Mouse (Mus musculus): ENCODE data around the gene Sike1.

The Sike1 gene

DNA sequence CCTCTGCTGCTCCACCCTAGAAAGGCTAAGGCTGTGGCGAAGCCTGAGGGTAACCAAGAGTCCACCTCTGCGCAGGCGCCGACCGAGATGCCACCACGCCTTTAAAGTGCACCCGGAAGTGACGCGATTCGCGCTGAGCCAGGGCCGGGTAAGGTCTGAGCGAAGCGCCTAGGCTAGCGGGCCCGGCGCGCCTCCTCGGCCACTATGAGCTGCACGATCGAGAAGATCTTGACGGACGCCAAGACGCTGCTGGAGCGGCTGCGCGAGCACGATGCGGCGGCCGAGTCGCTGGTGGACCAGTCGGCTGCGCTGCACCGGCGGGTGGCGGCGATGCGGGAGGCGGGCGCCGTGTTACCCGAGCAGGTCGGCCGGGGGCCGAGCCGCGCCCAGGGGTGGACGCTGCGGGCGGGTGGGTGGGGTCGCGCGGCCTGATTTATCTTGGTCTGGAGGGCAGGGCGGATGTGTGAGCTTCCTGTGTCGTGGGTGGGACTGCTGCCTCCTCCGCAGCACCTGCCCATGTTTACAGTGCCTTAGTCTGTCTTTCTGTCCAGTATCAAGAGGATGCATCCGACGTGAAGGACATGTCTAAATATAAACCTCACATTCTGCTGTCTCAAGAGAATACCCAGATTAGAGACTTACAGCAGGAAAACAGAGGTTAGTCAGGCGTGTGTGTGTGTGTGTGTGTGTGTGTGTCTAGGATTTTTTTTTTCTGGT is at the start of gene Sike1:
Gene Sike1, plus strand, starts transcription at position 104 of the 717 bp plus-strand sequence.
- peak; percentile 97 for DNase-seq (ENCODE audit: low read depth, low spot score)

DNA sequence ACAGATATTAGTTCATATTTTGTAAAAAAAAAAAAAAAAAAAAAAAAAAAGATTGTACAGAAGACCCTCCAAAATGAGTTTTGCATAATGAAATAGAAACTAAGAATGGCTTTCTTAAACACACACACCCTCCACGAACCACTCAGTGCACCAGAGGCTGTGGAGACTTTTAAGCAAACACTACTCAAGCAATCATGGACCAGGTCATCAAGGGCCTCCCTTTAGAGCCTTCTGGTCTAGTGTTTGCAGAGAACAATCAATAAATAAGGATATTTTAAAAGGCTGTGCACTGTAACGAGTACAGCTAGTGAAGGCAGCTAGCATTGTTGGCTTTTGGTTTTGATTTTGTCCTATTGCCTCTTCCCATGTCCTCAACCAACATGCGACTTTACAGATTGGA is 49.2 kb upstream of the Sike1 start:
- no peak for DNase-seq (ENCODE audit: low read depth, low spot score)

DNA sequence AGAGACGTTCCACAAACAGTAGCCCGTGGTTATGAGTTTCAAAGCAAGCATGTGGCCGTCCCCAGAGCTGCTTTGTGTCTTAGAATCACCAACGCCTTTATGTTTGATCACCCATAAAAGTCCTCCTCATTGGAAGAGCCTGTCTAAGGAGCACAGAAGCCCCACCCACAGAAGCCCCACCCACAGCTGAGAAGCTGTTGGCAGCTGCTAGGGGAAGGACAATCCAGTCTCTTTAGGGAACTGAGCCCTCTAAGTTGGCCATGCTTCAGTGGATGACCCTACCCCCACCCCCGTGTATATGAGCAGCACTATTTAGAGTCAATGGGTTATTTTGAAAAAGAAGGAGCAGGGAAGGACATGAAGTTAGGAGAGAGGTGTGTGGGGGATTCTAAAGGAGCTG is 48.6 kb upstream of the Sike1 start:
- no peak for DNase-seq (ENCODE audit: low read depth, low spot score)

DNA sequence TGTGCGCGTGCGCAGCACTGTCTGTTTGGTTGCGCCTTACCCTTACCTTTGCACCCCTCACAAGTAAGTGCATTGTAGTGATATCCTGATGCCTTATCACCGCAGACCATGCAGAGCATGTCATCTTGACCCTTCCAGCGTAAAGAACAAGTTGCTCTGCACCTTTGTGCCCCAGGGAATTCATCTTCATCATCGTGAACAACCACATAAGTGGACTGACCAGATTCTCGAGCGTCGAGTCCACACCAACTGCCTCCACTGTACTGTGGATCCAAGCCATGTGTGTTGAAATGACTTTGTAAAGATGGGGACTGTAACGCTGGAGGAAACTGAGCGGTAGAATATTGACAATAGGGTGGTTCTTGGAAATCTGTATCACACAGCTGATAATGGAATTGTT is 41.0 kb upstream of the Sike1 start:
- DNase-seq (ENCODE audit: low read depth, low spot score): no peak

DNA sequence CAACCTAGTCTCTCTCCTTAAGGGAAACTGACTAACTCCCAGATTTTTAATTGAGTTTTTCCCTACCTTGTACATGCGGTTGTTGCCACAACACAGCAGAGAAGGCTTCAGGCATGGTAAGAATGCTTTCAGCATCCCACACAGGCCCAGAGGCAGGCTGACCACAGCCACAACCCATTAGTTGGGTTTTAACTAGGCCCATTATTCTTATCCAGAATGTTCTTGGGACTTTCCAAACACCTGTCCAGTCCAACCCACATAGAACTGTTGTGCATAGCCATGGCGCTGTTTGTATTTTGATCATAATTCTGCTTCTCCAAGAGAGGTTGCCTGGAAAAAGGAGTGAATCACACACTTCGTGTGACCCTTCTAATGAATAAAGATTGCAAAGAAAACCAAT is 40.4 kb upstream of the Sike1 start:
- DNase-seq (ENCODE audit: low read depth, low spot score): no peak

DNA sequence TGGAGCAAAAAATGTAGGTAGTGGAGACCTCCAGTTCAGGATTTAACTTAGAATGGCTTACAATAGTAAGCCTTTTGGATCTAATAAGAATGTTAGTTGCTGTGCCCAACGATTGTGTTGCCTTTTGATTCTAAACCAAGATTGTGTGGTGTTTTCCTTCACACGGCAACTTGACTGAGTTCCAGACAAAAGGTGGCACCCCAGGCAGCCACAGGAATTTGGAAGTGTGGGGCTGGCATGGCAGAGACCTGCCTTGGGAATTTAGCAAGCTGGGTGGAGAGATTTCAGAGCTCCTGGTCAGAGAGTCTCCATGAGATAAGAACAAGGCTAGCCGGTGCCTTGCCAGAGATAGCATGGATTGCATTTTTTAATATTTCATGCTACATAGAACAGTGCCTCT is 39.9 kb upstream of the Sike1 start:
- DNase-seq (ENCODE audit: low read depth, low spot score): no peak

DNA sequence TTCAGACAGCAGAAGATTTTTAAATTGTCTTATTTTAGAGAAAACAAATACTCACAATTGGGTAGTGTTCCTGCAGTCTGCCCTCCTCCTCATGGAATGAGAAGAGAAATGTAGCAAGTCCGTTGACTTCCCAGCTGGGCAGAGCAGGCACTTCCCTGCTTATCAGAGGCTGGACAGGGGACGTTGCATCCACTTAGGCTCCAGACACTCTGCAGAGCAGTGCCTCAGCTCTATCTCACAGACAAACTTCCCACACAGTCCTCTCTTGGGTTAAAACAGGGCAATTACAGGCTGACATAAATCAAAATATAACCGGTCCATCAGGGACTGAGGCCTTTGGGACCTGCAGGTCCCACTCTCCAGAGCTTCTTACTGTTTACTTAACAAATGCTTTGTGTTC is 31.5 kb upstream of the Sike1 start, which contains the start of gene Nr1h5:
Gene Nr1h5, minus strand, starts transcription at position 101 of the 400 bp plus-strand sequence.
- DNase-seq (ENCODE audit: low read depth, low spot score): no peak

DNA sequence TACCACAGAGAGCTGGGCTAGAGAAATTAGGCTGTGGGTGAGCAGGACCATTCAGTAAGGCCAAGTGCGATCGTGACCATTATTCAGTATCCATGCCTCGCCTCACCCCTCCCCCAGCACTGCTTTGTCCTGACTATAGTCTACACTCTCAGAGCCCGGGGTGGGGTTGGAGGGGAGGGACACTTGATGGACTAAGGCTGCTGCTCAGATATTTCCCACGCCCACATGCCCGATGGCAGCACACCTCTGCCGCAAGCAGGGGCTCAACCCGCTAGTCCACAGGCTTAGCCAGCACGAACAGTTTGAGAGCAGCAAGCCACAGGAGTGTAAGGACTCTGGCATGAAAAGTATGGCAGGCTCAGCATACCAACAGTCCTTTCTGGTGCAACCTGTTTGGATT is 25.4 kb upstream of the Sike1 start:
- no peak for DNase-seq (ENCODE audit: low read depth, low spot score)

DNA sequence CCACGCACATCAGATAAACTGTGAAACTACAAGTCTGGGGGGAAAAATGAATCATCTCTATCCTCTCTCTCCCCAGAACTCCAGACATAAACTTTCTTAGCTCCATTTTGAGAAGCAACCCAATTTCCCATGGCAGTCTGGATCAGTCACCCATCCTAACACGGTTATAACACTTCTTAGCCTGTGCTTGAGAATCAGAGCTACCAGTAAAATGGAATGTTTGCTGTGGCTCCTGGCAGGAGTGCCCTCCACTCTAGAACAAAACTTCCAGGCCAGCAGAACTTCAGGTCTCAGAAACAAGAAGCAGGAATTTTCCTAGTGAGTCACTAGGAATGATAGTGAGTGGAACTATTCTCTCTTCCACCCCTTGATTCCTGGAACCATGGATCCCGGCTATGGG is 25.0 kb upstream of the Sike1 start:
- no peak for DNase-seq (ENCODE audit: low read depth, low spot score)

DNA sequence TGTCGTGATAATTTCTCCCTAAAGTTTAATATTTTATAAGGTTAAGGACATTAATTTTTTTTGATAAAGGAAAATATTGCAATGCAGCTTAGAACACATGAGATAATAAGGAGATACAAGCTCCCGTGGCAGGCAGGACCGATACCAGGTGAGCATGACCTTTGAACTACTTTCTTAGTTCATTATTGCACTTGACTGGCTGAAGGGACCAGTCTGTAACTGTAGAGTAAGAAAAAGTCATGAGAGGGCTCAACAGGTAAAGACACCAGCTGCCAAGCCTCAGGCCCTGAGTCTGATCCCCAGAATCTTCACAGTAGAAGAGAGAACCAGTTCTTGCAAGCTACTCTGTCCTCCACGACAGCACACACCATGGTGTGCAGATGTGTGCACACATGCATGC is 18.6 kb upstream of the Sike1 start:
- DNase-seq (ENCODE audit: low read depth, low spot score): no peak

DNA sequence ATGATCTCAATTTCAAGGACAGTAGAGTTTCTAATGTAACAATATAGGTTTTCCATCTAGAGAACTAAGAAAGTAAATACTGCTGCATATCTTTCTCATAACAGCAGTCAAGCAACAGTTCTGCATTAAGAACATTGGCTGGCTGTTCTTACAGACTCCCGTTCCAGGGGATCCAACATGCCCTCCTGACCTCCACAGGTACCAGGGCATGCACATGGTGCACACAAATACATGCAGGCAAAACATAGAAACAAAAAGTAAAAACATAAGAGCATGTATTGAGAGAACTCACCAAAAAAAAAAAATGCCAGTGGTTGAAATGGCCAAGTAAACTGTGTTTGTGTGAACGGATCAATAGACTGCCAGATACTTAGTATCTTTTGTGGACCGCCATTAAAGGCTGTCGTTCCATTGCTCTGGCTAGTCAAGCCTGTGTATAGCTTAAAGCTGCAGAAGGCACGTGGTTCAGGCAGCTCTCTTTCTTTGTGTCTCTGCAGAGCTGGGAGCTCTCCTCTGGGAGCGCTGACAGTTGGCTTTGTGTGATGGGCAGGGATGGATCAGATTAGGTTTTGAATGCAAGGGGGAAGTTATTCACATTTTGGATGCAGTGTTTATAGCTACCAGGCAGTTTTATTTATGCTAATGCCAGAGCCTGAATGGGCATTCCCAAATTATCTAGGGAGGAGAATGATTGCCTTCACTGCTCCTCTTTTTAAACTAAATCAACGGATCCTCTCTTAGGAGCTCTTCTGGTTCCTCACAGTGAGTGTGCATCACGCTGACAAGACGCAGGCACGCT is 15.8 kb upstream of the Sike1 start:
- peak; percentile 63 for DNase-seq (ENCODE audit: low read depth, low spot score)

DNA sequence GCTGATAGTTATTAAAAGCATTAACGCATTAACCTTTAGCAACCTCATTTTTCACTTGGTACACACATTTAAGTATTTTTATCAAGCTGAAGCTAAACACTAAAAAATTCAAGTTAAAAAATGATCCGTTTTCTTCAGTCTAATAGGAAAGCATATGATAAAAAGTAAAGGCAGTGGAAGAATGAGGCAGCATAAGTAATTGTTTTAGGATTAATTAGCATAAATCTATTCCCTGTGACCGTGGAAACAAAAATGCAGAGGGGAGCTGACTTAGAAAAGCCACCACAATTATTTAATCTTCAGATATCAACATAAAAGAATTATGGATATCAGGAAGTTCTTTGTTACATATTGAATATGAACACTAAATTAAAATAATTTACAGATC is 15.2 kb upstream of the Sike1 start:
- DNase-seq (ENCODE audit: low read depth, low spot score): no peak

DNA sequence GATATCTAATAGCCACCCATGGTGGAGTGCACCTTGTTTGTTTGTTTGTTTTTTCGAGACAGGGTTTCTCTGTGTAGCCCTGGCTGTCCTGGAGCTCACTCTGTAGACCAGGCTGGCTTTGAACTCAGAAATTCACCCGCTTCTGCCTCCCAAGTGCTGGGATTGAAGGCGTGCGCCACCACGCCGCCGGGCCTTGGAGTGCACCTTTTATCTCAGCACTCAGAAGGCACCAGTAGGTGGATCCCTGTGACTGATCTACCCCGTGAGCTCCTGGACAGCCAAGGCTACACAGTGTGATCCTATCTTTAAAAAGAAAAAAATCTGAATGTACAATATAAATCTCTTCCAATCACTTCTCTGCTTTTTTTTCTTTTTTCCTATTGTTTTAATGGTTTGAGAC is 4.5 kb upstream of the Sike1 start:
- DNase-seq (ENCODE audit: low read depth, low spot score): no peak

DNA sequence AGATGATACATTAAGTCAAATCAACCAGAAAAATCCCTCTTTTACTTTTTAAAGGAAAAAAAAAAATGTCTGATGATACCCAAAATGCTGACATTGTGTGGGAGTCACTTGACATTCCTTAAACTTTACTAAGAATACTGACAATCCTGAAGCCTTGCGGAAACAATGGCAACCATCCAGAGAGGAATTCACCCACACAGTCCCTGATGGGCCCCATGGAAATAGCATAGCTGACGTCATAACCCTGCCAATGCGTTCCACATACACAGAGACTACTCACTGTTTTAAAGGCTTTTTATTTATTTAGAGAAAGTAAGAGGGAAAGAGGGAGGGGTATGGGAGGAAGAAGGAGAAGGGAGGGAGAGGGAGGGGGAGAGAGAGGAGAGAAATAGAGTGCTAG is 2.6 kb upstream of the Sike1 start:
- peak; percentile 65 for DNase-seq (ENCODE audit: low read depth, low spot score)

DNA sequence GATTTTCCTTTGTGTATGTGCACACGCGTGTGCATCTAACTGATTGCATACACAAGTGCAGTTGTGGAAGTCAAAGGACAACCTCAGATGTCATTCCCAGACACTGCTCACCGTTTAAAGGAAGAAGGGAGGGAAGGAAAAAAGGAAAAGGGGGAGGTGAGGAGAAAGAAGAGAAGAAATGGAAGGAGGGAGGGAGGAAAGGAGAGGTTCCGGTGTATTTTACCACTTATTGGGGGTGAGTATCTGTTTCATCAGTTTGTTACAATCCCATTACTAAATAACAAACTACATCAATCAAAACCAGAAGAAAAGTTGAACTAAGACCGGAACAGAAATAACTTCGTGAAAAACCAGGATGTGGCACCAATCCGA is 289 bp upstream of the Sike1 start:
- DNase-seq (ENCODE audit: low read depth, low spot score): no peak

DNA sequence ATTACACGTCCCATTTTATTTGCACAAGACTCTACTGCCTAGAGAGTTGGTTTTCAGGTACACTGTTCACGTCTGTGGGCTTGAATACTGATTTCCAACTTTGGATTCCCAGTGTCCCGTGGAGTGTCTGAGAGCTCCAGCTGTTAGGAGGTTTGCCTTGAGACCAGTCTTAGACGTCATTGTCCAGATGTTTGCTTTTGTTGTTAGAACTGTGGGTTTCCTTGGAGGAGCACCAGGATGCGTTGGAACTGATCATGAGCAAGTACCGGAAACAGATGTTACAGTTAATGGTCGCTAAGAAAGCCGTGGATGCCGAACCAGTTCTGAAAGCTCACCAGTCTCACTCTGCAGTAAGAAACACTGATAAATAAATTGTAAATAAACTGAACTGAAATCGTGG is 1.5 kb downstream of the Sike1 start:
- no peak for DNase-seq (ENCODE audit: low read depth, low spot score)

DNA sequence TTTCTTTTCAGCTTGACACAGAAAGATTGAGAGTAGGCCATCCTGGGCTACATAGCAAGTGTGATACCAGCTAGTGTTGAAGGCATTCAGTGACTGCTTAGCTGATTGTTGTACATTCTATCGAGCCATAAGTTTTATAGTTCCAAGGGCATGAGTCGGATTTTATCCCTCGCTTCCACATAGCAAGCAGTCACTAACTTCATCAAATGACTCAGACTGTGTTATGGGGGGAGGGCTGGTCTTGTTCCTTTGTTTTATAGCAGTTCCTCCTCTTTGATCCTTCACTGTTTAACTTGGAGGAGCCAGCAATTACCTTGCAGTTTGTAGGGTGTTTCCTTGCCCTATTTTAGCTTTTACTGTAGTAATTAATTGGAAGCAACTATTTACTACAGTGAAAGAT is 2.1 kb downstream of the Sike1 start:
- DNase-seq (ENCODE audit: low read depth, low spot score): no peak

DNA sequence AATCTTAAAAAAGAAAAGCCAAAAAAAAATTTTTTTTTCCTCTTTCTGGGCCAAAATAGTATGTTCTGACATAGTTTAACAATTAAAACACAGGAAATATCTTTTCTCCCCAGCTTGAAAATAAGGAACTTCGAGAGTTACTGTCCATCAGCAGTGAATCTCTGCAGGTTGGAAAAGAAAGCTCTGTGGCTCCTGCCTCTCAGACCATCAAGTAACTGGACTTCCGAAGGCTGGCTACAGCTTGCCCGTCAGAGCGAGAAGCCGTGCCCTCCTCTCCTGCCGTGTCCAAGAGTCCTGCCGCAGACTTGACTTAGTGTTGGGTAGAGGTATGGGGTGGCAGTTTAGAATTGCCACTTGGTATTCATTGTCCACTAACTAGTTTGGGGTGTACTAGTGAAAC is 6.1 kb downstream of the Sike1 start:
- no peak for DNase-seq (ENCODE audit: low read depth, low spot score)

DNA sequence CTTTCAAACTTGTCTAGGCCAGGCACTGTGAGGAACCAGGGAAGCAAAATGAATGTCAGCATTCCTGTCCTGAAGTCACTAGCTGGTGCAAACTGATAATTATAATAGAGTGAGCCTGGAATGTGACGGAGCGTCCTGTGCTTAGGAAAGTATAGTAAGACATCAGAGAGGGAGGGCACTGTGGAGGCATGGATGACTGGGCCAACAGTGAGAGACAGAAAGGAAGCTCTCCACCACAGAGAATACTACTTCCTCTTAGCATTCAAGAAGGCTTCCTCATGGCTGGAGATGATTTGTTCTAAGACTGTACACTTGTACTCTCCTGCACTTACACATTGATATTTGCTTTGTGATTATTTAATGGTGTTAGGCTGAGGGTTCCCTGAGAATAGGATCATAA is 21.8 kb downstream of the Sike1 start:
- no peak for DNase-seq (ENCODE audit: low read depth, low spot score)

DNA sequence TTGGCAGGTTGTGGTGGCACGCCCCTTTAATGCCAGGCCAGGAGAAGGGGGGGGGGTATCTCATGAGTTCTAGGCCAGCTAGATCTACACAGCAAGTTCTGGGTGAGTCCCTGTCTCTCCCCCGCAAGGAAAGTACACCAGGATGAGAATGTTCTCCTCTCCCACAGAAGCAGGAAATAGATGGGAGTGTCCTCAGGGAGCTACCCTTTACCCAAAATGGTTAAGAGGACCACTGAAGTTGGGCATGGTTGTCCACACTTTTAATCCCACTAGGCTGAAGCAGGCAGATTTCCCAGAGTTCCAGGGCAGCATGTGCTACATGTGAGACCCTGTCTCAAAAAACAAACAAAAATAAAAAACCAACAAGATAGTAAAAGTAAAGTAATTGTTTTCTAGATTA is 24.0 kb downstream of the Sike1 start:
- DNase-seq (ENCODE audit: low read depth, low spot score): no peak

DNA sequence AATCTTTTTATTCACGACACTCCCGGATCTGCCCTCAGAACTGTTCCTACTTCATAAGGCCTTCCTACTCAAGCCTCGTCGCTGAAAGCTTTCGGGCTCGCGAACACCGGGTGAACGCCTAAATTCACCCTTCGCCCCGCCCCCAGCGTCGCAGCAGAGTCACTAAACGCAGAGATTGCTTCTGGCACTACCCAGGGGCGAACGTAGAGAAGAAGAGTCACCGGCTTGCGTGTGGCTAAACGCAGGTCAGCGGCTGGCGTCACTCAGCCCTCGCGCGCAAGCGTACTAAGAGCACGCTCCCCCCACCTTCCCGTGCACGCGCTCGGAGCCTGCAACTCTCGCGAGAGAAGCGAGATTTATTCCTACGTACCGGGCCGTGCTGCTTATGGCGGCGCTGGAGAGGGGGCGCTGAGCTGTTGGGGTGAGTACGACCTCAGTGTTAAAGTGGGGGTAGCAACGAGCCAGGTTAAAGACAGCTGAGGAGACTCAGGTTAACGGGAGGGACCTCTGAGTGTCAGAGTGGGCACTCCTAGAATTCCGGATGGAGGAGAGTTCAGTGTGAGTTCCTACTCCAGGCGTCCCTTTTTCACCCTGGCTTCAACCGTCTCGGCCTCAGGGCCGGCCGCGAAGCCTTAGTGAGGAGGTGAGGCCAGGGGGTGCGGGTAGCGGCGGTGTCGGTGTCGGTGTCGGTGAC is 24.9 kb downstream of the Sike1 start, which contains the start of gene Csde1:
Gene Csde1, plus strand, starts transcription at position 178 of the 694 bp plus-strand sequence.
- DNase-seq (ENCODE audit: low read depth, low spot score): peak; percentile 99

DNA sequence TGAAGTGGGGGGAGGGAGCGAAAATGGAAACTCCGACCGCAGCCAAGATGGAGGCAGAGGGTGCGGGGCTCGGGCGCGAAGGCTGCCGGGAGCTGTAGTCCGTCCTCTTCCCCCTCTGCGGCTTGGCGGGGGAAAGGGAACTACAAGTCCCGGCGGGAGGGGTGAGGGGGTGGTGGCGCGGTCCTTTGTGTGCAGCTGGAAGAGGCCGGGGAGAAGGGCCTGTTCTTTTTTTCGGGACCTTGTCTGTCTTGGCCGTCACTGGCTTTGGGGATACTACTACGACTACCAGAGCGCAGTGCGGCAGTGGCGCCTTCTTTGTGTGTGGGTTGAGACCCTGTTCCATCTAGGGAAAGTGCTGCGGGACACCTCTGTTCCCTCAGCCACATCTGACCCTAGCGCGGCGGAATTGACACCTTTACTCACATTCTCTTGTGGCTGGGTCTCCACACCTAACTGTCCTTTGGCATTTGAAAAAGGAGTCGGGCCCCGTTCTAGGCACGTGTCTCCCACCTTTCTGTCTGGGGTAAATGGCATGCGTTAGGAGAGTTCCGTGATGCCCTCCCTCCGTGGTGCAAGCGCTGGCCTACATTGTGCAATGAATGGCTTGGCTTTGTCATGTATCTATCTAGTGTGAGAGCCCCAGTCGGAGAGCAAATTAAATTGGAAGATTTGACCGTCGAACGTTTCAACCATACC is 25.6 kb downstream of the Sike1 start:
- DNase-seq (ENCODE audit: low read depth, low spot score): peak; percentile 95
